Mouse (Mus musculus): ENCODE measurements around the gene Rnf167. TPM values are rescaled to one million over a fixed set of nuclear protein-coding genes. Genes with fewer than 3 reads are reported as not detected.

Rnf167 gene
- polyA plus RNA-seq, 1 experiment from 2014 or later, result 55.3 TPM

DNA sequence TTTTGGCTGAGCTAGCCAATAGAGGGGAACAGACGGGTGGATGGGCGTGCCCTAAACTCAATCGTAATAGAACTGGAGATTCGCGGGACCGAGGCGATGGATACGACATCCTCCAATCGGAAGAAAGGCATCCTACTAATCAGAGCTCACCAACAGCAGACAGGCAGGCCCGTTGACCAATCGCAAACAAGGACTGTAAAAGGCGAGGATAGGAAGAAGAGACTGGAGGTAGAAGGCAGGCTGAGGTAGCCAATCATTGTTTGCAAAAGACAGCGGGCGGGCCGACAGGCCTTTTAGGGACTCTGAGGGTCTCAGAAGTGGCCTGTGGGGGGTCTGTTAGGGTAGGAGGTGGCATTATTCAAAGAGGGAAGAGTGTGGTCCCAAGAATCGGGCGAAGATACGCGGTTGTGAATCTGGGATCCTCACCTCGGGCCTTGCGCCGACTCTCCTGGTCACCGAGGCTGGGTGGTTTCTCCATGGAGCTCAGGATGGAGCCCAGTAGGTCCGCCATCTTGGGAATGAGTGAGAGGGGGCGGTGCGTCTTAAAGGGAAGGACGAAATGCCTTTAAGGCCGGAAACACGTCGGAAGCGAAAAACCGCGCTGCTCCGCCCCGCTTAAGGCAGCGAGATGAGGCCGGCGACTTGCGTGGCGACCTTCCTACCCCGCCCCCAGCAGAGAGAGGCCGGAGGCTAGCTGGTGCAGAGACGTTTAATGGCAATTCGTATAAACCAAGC is 21.9 kb downstream of the Rnf167 start, which contains the start of gene Spag7:
Spag7 (minus strand) TSS at position 646 of the 735 bp plus-strand sequence.
- ATAC-seq, result peak; percentile 92
- H3K27ac ChIP-seq (ENCODE audit: low read depth), result peak within 1 kb of the TSS; percentile 96
- WGBS (ENCODE audit: insufficient replicate concordance), result 1% methylated on average over 44 of the region's 44 CpGs
- no peak for TF ChIP-seq CTCF (IDR thresholded peaks at IDR 0.05; ENCODE audit: low read depth)
- TF ChIP-seq EP300 (IDR thresholded peaks at IDR 0.05; ENCODE audit: low read depth), result peak; percentile 39; the same call in 1 of the 2 replicates
- H3K9ac ChIP-seq (replicated peaks), result peak within 1 kb of the TSS; percentile 73
- H3K4me2 ChIP-seq (ENCODE audit: low read depth, low read length), result peak within 1 kb of the TSS; percentile 98
- peaks cover 27% of the 10 kb centered on the region for H3K36me3 ChIP-seq (replicated peaks; ENCODE audit: insufficient read depth, low read length)
- H3K4me1 ChIP-seq (ENCODE audit: insufficient read depth), result peaks cover 24% of the 10 kb centered on the region
- DNase-seq, result peak; percentile 93
- peak within 1 kb of the TSS; percentile 69 for H3K4me3 ChIP-seq (ENCODE audit: low read depth, low read length)
- H3K27me3 ChIP-seq (ENCODE audit: insufficient read depth, low read length), result no peaks in the 10 kb centered on the region
- H3K9me3 ChIP-seq (ENCODE audit: low read length), result no peaks in the 10 kb centered on the region

DNA sequence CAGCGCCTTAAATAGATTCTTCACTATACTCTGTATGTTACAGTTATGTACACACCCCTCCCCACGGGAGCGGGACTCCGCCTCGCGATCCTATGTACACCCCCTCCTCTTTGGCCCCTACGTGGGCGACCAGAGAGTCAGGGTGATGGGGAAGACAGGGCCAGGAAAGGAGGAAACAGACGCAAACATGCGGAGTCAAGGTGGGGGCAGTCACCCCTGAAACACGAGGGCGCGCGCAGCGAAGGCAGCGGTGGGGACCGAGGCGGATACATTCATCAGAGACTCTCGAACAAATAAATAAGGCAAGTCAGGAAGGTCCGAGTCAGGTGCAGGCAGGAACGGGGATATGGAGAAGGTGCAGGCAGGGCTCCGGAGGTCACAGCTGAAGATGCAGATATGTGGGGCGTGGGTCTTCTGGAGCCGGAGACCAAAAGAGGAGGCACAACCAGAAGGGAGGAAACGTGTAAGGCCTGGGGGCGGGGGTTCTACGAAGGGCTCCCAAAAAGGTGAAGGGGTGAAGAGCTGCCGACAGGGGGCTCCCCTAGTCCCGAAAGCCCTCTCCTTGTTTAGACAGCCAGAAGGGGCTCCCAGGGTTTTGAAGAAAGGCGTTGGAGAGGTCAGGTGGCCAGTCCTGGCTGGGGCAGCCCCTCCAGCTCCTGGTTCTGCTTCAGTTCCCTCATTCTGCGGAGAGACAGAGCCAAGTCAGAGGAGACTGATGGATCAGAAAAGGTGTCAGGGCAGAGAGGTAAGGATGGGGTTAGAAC is 22.7 kb downstream of the Rnf167 start:
- 1% methylated on average over 31 of the region's 31 CpGs for WGBS (ENCODE audit: insufficient replicate concordance)
- Histone ChIP-seq H3K4me2 (ENCODE audit: low read depth, low read length) (peak overlapping the region; percentile 98), H3K9ac (replicated peaks) (peak overlapping the region; percentile 73), H3K4me3 (ENCODE audit: low read depth, low read length) (peak overlapping the region; percentile 69), H3K9me3 (ENCODE audit: low read length) (no peaks in the 10 kb centered on the region), H3K4me1 (ENCODE audit: insufficient read depth) (peaks cover 24% of the 10 kb centered on the region), H3K36me3 (replicated peaks; ENCODE audit: insufficient read depth, low read length) (peaks cover 20% of the 10 kb centered on the region), H3K27me3 (ENCODE audit: insufficient read depth, low read length) (no peaks in the 10 kb centered on the region), H3K27ac (ENCODE audit: low read depth) (peak overlapping the region; percentile 96)
- DNase-seq (peak; percentile 83), ATAC-seq (no peak)
- TF ChIP-seq EP300 (IDR thresholded peaks at IDR 0.05; ENCODE audit: low read depth) (no peak), CTCF (IDR thresholded peaks at IDR 0.05; ENCODE audit: low read depth) (peak; percentile 64)

DNA sequence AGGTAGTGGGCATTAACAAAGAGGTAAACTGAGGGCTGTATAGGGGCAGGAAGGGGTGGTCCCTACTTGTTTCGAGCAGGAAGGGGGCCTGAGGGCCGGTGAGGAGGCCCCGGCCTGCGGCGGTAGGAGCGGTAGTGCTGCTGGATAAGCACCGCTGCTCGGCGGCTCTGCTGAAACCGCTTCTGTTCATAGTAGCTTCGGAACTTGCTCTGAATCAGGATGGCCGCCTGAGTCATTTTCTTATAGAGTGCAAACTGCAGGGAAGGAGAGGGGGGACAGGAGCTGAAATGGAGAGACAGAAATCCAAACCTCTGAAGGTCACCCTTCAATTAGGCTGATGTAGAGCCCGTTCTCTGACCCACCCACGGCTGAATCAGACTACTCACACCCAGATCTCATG is 23.4 kb downstream of the Rnf167 start:
- Histone ChIP-seq H3K4me2 (ENCODE audit: low read depth, low read length) (peak overlapping the region; percentile 98), H3K4me3 (ENCODE audit: low read depth, low read length) (peak overlapping the region; percentile 69; the same call in 1 of the 2 replicates), H3K9ac (replicated peaks) (peak overlapping the region; percentile 73), H3K36me3 (replicated peaks; ENCODE audit: insufficient read depth, low read length) (peaks cover 13% of the 10 kb centered on the region; the same call in 1 of the 2 replicates), H3K9me3 (ENCODE audit: low read length) (no peaks in the 10 kb centered on the region), H3K27ac (ENCODE audit: low read depth) (0 out of 2 replicates have a peak overlapping the region, but pooled peaks have one; percentile 96), H3K27me3 (ENCODE audit: insufficient read depth, low read length) (no peaks in the 10 kb centered on the region), H3K4me1 (ENCODE audit: insufficient read depth) (peaks cover 24% of the 10 kb centered on the region)
- TF ChIP-seq EP300 (IDR thresholded peaks at IDR 0.05; ENCODE audit: low read depth), result no peak
- no peak for TF ChIP-seq CTCF (IDR thresholded peaks at IDR 0.05; ENCODE audit: low read depth)
- no peak for DNase-seq
- 73% methylated on average over 14 of the region's 14 CpGs for WGBS (ENCODE audit: insufficient replicate concordance)
- no peak for ATAC-seq

DNA sequence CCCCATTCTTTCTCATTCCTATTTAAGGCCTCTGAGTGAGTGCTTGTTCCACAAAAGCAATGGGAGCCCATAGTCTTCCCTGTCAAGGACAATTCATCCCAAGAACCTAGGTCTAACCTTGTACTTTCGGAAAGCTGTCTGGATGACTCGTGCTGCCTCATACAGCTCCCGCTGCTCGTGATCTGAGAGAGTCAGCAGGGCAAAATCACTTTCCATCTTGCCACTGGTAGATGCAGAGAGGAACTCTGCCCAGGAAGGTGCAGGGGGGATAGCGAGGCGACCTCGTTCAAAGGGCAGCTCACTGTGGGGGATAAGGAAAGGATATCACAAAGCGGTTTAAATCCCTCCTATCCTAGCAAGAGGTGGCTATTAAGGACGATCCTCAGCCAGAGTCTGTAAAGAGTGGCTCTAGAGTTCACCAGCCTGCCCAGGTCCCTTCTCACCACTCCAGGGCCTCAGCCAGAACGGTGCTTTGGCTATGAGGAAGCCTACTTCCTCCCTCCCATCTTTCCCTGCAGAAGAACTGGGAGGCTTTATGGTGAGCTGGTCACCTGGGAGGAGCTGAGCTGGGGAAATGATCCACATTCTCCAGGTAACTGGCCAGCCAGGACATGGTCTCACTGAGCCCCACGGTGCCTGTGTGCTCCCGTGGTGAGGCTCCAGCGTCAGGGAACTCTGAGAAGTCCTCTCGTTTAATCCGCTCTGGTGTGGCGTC is 24.5 kb downstream of the Rnf167 start:
- H3K4me2 ChIP-seq (ENCODE audit: low read depth, low read length), result no peak overlapping the region
- no peak overlapping the region for H3K9ac ChIP-seq (replicated peaks)
- TF ChIP-seq EP300 (IDR thresholded peaks at IDR 0.05; ENCODE audit: low read depth), result no peak
- TF ChIP-seq CTCF (IDR thresholded peaks at IDR 0.05; ENCODE audit: low read depth), result no peak
- H3K9me3 ChIP-seq (ENCODE audit: low read length), result no peaks in the 10 kb centered on the region
- no peak for DNase-seq
- H3K27ac ChIP-seq (ENCODE audit: low read depth), result no peak overlapping the region
- no peaks in the 10 kb centered on the region for H3K27me3 ChIP-seq (ENCODE audit: insufficient read depth, low read length)
- ATAC-seq, result no peak
- peaks cover 10% of the 10 kb centered on the region; the same call in 1 of the 2 replicates for H3K36me3 ChIP-seq (replicated peaks; ENCODE audit: insufficient read depth, low read length)
- peaks cover 24% of the 10 kb centered on the region for H3K4me1 ChIP-seq (ENCODE audit: insufficient read depth)
- no peak overlapping the region for H3K4me3 ChIP-seq (ENCODE audit: low read depth, low read length)
- 86% methylated on average over 16 of the region's 16 CpGs for WGBS (ENCODE audit: insufficient replicate concordance)

DNA sequence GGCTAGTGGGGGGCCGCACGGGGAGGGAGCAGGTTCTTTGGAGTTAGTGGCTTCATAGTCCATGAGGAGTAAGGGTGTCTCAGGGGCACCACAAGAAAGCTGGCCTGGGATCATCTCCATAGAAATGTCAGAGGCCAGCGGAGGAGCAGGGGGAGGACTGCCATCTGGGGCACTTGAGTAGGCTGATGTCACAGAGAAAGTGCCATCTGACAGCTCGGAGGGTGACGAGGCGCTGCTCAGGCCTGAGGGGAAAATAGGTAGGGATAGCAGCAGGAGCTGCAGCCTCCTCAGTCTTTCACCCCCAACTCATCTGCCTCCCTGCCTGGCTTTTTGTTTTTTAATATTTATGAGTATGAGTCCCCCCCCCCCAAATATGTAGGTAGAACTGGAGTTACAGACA is 27.0 kb downstream of the Rnf167 start:
- ATAC-seq, result no peak
- Histone ChIP-seq H3K4me3 (ENCODE audit: low read depth, low read length) (no peak overlapping the region), H3K4me2 (ENCODE audit: low read depth, low read length) (no peak overlapping the region), H3K27ac (ENCODE audit: low read depth) (no peak overlapping the region), H3K9ac (replicated peaks) (no peak overlapping the region), H3K9me3 (ENCODE audit: low read length) (no peaks in the 10 kb centered on the region), H3K36me3 (replicated peaks; ENCODE audit: insufficient read depth, low read length) (peaks cover 10% of the 10 kb centered on the region; the same call in 1 of the 2 replicates), H3K27me3 (ENCODE audit: insufficient read depth, low read length) (no peaks in the 10 kb centered on the region), H3K4me1 (ENCODE audit: insufficient read depth) (peaks cover 18% of the 10 kb centered on the region)
- TF ChIP-seq CTCF (IDR thresholded peaks at IDR 0.05; ENCODE audit: low read depth), result no peak
- no peak for TF ChIP-seq EP300 (IDR thresholded peaks at IDR 0.05; ENCODE audit: low read depth)
- 88% methylated on average over 6 of the region's 6 CpGs for whole genome bisulfite sequencing (ENCODE audit: insufficient replicate concordance)
- no peak for DNase-seq
